Mouse (Mus musculus): Measurements from ENCODE around the gene Impdh2.

DNA sequence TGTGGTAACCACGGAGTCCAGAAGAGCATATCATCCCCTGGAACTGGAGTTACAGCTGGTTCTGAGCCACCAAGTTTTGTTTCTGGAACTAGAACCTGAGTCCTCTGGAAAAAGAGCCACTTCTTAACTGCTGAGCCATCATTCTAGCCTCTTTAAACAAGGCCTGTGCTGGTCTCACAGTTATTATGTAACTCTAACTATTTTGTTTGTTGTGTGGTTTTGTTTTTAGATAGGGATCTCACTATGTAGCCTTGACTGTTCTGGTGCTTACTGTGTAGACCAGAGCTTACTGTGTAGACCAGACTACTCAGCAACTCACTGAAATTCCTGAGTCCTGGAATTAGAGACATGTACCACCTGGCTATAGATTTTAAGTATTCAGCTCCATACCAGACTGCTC lies 13.2 kb upstream of the Impdh2 start:
- TF ChIP-seq CTCF (IDR thresholded peaks at IDR 0.05; ENCODE audit: borderline replicate concordance, control insufficient read depth, extremely low read depth, insufficient read depth, low read length, poor library complexity) (no peak), POLR2A (IDR thresholded peaks at IDR 0.05; ENCODE audit: control insufficient read depth, extremely low read depth, insufficient read depth, low read length, poor library complexity) (no peak)
